Mouse (Mus musculus): ENCODE measurements around the gene Trap1. TPM values are rescaled to one million over a fixed set of nuclear protein-coding genes. Genes with fewer than 3 reads are reported as not detected.
"Not testable (repeated sequence)": the region's sequence is repeated elsewhere in the genome, so short reads cannot be mapped to it uniquely, and the experiment has no call there.

The Trap1 gene
- polyA plus RNA-seq, 1 experiment, result 60.5 TPM

- Histone ChIP-seq H3K4me1 (ENCODE audit: control insufficient read depth, insufficient read depth, low read length) (no peaks in the 10 kb centered on the region), H3K4me3 (ENCODE audit: insufficient read depth, low read length) (no peak overlapping the region), H3K27ac (ENCODE audit: insufficient read depth, low read length) (no peak overlapping the region)
- no peak for TF ChIP-seq POLR2A (IDR thresholded peaks at IDR 0.05; ENCODE audit: low read depth, low read length)
- no peak for TF ChIP-seq CTCF (IDR thresholded peaks at IDR 0.05; ENCODE audit: borderline replicate concordance, insufficient read depth, low read length)
Measured at GRCm38 (mm10) chr16:4027211-4027610, 50.4 kb downstream of the Trap1 start.

- TF ChIP-seq CTCF (IDR thresholded peaks at IDR 0.05; ENCODE audit: borderline replicate concordance, insufficient read depth, low read length) (no peak), POLR2A (IDR thresholded peaks at IDR 0.05; ENCODE audit: low read depth, low read length) (no peak)
- Histone ChIP-seq H3K27ac (ENCODE audit: insufficient read depth, low read length) (no peak overlapping the region), H3K4me1 (ENCODE audit: control insufficient read depth, insufficient read depth, low read length) (no peaks in the 10 kb centered on the region), H3K4me3 (ENCODE audit: insufficient read depth, low read length) (no peak overlapping the region)
Measured at GRCm38 (mm10) chr16:4026672-4027071, 51.0 kb downstream of the Trap1 start.

- Histone ChIP-seq H3K27ac (ENCODE audit: insufficient read depth, low read length) (no peak overlapping the region), H3K4me3 (ENCODE audit: insufficient read depth, low read length) (no peak overlapping the region), H3K4me1 (ENCODE audit: control insufficient read depth, insufficient read depth, low read length) (no peaks in the 10 kb centered on the region)
- TF ChIP-seq POLR2A (IDR thresholded peaks at IDR 0.05; ENCODE audit: low read depth, low read length) (no peak), CTCF (IDR thresholded peaks at IDR 0.05; ENCODE audit: borderline replicate concordance, insufficient read depth, low read length) (no peak)
Measured at GRCm38 (mm10) chr16:4022719-4023118, 54.9 kb downstream of the Trap1 start.

DNA sequence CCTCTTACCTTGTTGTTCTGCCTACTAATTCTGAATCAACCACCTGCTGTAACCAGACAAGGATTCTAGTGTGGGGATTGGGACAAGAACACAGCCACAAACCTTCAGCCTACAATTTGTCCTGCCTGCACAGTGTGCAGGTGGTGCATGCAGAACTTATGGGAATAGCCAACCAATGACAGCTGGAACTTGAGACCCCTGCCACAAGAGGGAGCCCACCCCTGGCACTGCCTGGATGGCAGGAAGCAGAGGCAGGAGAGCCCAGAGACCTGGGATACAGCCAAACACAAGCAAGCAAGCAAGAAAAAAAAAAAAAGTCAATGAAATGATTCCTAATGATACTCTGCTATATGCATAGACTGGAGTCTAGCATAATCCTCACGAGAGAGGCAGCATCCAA lies 56.4 kb downstream of the Trap1 start:
- Histone ChIP-seq H3K27ac (ENCODE audit: insufficient read depth, low read length) (no peak overlapping the region), H3K4me3 (ENCODE audit: insufficient read depth, low read length) (no peak overlapping the region), H3K4me1 (ENCODE audit: control insufficient read depth, insufficient read depth, low read length) (no peaks in the 10 kb centered on the region)
- no peak for TF ChIP-seq CTCF (IDR thresholded peaks at IDR 0.05; ENCODE audit: borderline replicate concordance, insufficient read depth, low read length)
- no peak for TF ChIP-seq POLR2A (IDR thresholded peaks at IDR 0.05; ENCODE audit: low read depth, low read length)

DNA sequence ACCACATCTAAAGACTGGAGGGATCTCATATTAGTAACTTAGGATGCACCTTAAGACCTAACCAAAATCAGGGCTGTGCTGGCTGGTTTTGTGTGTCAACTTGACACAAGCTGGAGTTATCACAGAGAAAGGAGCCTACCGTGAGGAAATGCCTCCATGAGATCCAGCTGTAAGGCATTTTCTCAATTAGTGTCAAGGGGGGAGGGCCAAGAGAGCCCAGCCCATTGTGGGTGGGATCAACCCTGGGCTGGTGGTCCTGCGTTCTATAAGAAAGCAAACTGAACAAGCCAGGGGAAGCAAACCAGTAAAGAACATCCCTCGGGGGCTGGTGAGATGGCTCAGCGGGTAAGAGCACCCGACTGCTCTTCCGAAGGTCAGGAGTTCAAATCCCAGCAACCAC lies 60.2 kb downstream of the Trap1 start:
- not testable (repeated sequence) for H3K27ac ChIP-seq (ENCODE audit: insufficient read depth, low read length); H3K4me1 ChIP-seq (ENCODE audit: control insufficient read depth, insufficient read depth, low read length); H3K4me3 ChIP-seq (ENCODE audit: insufficient read depth, low read length)

DNA sequence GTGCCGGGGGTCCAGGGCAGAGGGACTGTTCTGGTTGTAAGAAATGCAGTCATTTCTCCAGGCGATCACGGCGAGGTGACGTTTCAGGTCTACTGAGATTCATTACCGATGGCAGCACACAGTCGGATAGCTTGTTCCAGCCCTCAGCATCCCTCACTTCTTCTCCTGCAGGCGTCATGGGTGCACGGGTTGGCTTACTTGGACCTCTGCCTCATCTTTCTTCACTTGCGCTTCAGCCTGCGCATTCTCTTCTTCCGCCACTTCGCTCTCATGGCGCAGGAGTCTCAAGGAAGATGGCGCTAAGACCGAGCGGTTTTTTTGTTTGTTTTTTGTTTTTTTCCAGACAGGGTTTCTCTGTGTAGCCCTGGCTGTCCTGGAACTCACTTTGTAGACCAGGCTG lies 60.8 kb downstream of the Trap1 start:
- not testable (repeated sequence) for H3K27ac ChIP-seq (ENCODE audit: insufficient read depth, low read length); H3K4me1 ChIP-seq (ENCODE audit: control insufficient read depth, insufficient read depth, low read length); H3K4me3 ChIP-seq (ENCODE audit: insufficient read depth, low read length)

GRCm38 (mm10) chr16:4014040-4014668 lies 63.5 kb downstream of the Trap1 start:
- no peaks in the 10 kb centered on the region for H3K4me1 ChIP-seq (ENCODE audit: control insufficient read depth, insufficient read depth, low read length)
- H3K27ac ChIP-seq (ENCODE audit: insufficient read depth, low read length), result no peak overlapping the region
- no peak overlapping the region for H3K4me3 ChIP-seq (ENCODE audit: insufficient read depth, low read length)
- TF ChIP-seq CTCF (IDR thresholded peaks at IDR 0.05; ENCODE audit: borderline replicate concordance, insufficient read depth, low read length) (no peak), POLR2A (IDR thresholded peaks at IDR 0.05; ENCODE audit: low read depth, low read length) (no peak)

- no peak overlapping the region for H3K4me3 ChIP-seq (ENCODE audit: insufficient read depth, low read length)
- H3K4me1 ChIP-seq (ENCODE audit: control insufficient read depth, insufficient read depth, low read length), result no peaks in the 10 kb centered on the region
- no peak overlapping the region for H3K27ac ChIP-seq (ENCODE audit: insufficient read depth, low read length)
- TF ChIP-seq POLR2A (IDR thresholded peaks at IDR 0.05; ENCODE audit: low read depth, low read length), result no peak
- TF ChIP-seq CTCF (IDR thresholded peaks at IDR 0.05; ENCODE audit: borderline replicate concordance, insufficient read depth, low read length), result no peak
Measured at GRCm38 (mm10) chr16:4012882-4013570, 64.6 kb downstream of the Trap1 start.

DNA sequence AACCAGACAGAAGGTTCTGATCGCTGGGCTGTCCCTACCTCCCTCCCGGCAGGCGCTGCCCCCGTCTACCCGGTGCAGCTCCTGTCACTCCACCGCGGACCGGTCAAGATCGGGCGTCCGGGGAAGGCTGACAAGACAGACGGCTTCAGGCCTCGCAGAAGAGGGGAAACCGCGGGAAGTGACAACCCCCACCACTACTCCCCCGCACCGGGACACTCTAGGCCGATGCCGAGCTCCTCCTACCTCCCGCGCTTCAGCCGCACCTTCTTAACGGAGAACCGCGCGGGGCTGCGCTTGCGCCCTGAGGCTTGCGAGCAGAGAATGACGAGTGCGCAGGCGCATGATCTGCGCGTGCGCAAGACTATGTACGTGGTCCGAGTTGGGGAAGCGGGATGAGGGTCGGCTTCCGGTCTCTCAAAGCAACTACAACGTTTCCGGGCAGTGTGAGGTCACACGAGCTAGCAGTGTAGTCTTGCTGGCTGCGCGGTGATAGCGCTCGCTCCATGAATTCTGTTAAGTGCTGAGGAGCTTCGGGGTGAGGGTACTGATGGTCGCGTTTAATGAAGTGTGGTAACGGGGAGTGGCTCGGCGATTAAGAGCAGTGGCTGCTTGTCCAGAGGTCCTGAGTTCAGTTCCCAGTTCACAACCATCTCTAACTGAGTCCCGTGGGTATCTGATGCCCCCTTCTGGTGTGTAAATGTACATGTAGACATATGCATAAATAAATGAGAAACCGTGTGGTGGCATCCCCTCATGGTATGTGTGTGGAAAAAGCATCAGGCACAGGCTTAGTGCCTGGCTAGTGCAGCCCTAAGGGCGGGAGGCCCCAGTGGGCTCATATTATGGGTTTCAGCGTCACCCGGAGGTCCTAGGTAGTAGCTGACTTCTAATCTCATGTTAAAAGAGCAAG lies 73.9 kb downstream of the Trap1 start, which contains the start of gene Slx4:
Gene Slx4 (minus strand): TSS at position 282 of the 910 bp plus-strand sequence.
- H3K27ac ChIP-seq (ENCODE audit: insufficient read depth, low read length), result peak within 1 kb of the TSS; percentile 79
- no peak for TF ChIP-seq CTCF (IDR thresholded peaks at IDR 0.05; ENCODE audit: borderline replicate concordance, insufficient read depth, low read length)
- TF ChIP-seq POLR2A (IDR thresholded peaks at IDR 0.05; ENCODE audit: low read depth, low read length), result peak; percentile 96
- peak within 1 kb of the TSS; percentile 84 for H3K4me3 ChIP-seq (ENCODE audit: insufficient read depth, low read length)
- no peaks in the 10 kb centered on the region for H3K4me1 ChIP-seq (ENCODE audit: control insufficient read depth, insufficient read depth, low read length)

Other genes with a start within 250 kb of the Trap1 start
- gene Olfr15, start 246.9 kb downstream of the Trap1 start, polyA plus RNA-seq (2011; ENCODE audit: insufficient read length, low read depth, missing spikeins), result not detected in 2 replicates
- gene Zfp174, start 230.6 kb downstream of the Trap1 start, polyA plus RNA-seq (2011; ENCODE audit: insufficient read length, low read depth, missing spikeins), result 1.5 and 1.8 TPM in 2 replicates
- 47.7 and 62.9 TPM in 2 replicates for gene Naa60, start 205.5 kb downstream of the Trap1 start, polyA plus RNA-seq (2011; ENCODE audit: insufficient read length, low read depth, missing spikeins)
- 9.8 TPM in 2 replicates for gene Zfp597, start 193.3 kb downstream of the Trap1 start, polyA plus RNA-seq (2011; ENCODE audit: insufficient read length, low read depth, missing spikeins)
- not detected in 2 replicates for gene Gm20695, start 193.2 kb downstream of the Trap1 start, polyA plus RNA-seq (2011; ENCODE audit: insufficient read length, low read depth, missing spikeins)
- gene 1700037C18Rik, start 169.1 kb downstream of the Trap1 start, polyA plus RNA-seq (2011; ENCODE audit: insufficient read length, low read depth, missing spikeins), result 1.6 and 2.0 TPM in 2 replicates
- 12.4 and 14.8 TPM in 2 replicates for gene Cluap1, start 169.0 kb downstream of the Trap1 start, polyA plus RNA-seq (2011; ENCODE audit: insufficient read length, low read depth, missing spikeins)
- gene Nlrc3, start 101.2 kb downstream of the Trap1 start, polyA plus RNA-seq (2011; ENCODE audit: insufficient read length, low read depth, missing spikeins), result 0.84 and 1.9 TPM in 2 replicates
- gene Slx4, start 74.1 kb downstream of the Trap1 start, polyA plus RNA-seq (2011; ENCODE audit: insufficient read length, low read depth, missing spikeins), result 34.3 and 35.1 TPM in 2 replicates
- not detected in 2 replicates for gene Dnase1, start 40.9 kb downstream of the Trap1 start, polyA plus RNA-seq (2011; ENCODE audit: insufficient read length, low read depth, missing spikeins)
- 47.2 and 62.2 TPM in 2 replicates for gene Crebbp, start 136.2 kb upstream of the Trap1 start, polyA plus RNA-seq (2011; ENCODE audit: insufficient read length, low read depth, missing spikeins)